Mouse (Mus musculus) right cerebral cortex, adult 18-20 months (tissue): Measurements from ENCODE around the gene Btg2.

Source experiments
- DNase-seq: peaks from one replicate; pipeline ENCODE4 v3.0.0; 2022; ENCODE audit warnings: mixed read lengths

Gene Btg2

DNA sequence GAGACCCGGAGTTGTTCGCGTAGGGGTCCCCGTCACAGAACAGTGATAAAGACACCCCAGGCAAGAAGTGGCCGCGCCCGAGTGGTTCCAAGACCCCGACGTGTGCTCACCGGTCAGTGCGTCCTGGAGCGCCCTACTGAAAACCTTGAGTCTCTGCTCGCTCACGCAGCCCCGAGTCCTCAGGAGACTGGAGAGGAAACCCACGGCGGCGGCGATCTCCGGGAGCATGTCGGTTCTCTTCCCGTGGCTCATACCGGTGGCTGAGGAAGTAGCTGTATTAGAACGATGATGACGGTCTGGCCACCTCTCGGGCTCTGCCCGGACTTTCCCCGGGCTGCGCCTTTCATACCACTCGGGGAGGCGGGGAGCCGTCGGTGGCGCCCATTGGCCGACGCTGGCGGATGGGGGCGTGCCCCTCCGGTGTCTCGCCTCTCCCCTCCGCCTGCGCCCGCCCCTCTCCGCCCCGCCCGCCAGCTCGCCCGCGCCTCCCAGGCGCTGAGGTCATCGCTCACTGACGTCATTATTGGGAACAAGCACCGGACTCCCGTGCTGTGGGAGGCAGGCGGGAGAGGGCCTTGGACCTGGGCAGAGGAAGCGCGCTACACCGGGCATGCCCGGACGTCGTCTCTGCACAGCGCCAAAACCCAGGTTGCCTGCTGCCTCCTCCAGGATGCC, at the start of gene Btg2:
Gene Btg2, minus strand, starts transcription at position 319 of the 675 bp plus-strand sequence.
- peak; percentile 96 for DNase-seq

DNA sequence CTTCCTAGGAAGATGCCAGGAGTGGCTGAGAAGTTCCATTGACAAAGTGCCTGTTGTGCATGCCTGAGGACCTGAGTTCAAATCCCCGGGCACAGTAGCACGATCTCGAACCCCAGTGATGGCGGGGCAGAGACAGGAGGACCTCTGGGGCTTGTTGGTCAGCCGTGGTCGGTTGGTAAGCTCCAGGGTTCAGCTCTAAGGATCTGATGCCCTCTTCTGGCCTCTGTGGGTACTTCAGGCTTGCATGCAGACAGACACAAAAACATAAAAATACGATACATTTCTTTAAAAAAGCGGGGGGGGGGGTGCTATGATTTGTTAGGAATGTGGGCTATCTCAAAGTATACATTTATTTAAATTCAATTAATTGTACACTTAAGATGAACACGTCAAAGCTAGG, 43.3 kb upstream of the Btg2 start:
- no peak for DNase-seq

DNA sequence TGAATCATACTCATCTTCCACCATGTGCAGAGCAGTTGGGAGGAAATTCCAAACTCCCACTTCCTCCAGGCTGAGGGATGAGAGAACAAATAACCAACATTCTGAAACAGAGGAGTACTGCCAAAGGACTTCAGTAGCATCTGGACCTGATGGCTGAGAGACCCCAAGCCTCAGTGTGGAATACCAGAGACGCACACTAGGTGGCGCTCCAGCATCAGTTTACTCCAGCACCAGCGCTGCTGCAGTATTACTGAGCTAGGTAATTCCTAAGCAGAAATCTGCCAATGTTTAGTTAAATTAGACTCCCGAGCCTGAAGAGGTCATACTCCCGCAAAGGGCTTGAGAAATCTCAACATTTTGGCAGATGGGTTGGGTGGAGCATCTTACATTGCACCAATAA, 41.3 kb upstream of the Btg2 start:
- peak; percentile 84 for DNase-seq

DNA sequence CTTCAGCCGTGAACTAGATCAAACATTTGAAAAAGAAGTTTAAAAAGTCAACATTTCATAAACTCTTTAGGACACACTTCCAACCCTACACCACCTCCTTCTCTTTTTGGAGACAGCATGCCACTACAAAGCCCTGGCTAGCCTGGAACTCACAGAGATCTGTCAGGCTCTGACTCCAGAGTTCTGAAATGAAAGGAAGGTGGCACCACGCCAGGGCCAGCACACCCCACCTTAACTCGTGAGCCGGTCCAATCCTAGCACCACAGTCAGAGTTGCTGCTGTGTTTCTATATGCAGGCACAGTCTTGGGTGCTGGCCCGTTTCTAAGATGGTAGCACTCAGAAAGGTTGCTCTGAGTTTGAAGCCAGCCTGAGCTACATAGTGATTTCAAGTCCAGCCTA, 38.2 kb upstream of the Btg2 start:
- DNase-seq = no peak

DNA sequence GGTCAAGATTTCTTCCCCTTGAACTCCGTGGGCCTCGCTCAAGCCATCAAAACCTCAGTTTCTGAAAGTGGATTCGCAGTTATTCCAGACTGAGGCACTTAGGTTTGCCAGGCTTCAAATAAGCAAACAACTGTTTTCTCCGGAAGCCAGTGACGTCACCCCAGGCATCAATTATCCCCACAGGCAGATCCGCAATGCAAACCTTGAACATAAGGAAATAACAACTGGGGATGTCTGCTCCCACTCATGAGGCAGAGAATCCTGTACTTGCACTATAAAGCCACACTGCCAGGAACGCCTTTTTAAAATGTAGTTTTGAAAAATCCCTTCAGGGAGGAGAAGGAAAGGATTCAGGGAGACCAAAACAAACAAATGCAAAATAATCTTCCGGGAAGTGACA, 36.5 kb upstream of the Btg2 start:
- no peak for DNase-seq

DNA sequence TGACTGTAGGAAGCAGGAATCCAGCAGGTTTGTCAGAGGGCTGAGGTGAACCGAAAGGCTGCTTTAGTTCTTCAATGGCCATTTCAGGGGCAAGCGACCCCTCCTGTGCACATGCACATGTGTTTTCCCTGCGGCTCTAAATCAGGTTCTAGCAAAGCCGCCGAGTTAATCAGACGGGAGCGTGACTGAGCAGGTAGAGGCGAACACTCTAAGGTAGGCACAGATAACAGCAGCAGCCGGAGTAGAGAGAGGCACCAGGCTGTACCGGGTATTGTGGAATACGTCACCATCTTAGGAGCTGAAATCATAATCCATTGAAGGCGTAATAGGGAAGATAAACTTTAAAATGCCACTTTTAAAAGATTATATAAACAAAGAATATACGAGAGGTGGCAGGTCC, 35.8 kb upstream of the Btg2 start:
- DNase-seq = no peak

DNA sequence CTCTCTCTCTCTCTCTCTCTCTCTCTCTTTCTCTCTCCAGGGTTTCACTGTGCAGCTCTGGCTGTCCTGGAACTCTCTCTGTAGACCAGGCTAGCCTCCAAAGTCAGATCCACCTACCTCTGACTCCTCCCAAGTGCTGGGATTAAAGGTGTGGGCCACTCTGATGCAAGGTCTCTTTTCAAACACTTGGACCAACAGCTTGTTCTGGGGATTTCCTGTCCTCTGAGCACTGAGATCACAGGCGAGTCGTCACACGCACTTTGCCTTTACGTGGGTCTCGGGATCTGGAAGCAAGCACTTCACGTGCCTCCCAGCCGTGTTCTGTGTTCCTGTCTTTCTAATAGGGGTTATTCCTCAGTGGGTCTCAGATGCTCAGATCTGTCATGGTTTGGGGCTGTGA, 35.1 kb upstream of the Btg2 start:
- DNase-seq = no peak

DNA sequence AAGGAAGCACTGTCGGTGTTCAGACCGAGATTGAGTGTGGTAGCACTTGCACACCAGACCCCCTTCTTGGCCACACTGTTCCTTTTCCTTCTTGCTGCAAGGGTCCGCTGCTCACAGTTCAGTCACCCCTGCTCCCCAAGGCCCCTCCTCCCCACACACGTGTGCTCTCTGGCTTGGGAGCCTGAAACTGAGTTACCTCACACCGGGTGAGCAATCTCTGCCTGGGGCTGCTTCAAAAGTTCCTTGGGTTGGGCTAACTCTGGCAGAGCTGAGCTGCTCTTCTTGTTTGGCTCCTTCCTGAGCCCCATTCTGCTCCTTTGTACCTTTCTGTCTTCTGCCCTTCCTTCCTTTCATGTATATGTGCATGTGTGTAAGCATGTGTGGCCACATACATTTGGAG, 34.6 kb upstream of the Btg2 start:
- no peak for DNase-seq

DNA sequence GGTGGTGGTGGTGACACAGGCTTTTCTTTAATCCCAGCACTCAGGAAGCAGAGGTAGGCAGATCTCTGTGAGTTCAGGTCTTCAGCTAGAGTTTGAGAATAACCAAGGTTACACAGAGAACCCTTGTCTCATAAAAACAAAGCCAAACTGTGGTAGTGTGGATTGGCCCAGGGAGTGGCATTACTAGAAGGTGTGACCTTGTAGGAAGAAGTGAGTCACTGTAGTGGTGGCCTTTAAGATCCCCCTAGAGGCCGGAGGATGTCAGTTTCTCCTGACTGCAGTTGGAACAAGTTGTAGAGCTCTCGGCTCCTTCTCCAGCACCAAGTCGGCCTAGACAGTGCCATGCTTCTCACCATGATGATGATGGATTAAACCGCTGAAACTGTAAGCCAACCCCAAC, 32.1 kb upstream of the Btg2 start, which contains the start of gene Chit1:
Gene Chit1, plus strand, starts transcription at position 264 of the 400 bp plus-strand sequence.
- DNase-seq = no peak

DNA sequence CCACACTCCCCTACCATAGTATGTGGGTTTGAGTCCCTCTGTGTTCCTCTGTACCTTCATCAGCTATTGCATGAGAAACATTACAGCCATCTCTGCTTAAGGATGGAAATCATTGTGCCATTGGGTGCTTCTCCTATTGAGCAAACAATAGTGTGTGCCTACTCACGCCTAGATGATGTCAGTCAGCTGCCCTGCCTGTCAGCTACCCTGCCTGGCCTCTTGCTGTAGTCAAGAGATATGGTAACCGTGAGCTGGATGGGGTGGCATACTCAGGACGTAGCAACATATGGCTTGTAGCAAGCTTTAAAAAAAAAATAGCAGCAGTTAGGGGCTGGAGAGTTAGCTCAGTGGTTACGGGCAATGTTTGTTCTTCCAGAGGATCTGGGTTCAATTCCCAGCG, 31.5 kb upstream of the Btg2 start:
- no peak for DNase-seq

DNA sequence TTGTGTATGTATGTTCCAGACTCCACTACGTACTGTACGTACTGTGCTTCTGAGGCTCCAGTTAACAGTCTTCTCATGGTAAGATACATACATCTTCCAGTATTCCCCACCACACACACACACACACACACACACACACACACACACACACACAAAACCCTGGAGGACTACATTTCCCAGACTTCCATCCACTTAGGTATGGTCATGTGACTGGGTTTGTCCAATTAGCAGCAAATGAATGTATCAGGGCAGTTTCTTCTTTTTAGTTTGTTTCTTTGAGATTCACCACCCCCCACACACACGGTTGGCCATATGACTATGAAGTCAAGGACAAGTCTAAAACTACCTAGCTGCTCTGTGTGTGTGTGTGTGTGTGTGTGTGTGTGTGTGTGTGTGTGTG, 31.1 kb upstream of the Btg2 start:
- DNase-seq = no peak

DNA sequence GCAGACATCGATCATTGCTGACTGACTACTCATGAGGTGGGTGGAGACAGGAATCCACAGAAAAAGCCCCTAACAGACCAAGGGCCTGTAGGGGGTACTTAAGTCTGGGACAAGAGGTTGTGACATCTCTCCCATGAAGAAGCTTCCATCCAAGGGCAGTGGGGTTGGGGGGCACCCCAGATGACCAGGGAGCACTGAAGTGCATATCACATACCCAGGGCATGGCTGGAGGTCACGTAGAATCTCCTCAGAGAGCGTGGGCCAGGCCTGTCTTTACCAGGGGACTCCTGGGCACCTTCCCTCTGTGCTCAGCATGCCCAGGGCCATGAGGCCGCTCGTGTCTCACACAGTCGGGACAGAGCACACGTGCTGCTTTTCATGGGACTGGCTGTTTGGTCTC, 28.9 kb upstream of the Btg2 start:
- no peak for DNase-seq

DNA sequence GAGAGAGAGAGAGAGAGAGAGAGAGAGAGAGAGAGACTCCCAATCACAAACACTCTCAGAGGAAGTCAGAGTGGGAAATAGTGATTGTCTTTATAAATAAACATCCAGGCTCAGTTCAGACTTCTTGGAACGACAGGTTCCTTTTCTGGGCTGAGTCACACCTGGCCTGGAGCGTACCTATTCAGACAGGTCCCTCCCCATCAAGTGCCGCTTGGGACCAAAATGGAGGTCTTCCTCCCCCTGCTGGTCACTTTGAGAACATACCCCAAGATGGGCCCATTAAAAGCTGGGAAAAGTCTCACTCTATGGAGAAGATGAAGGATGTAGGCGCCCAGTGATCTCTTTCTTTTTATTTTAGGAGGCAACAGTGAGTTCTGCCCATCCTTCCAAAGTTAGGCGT, 27.8 kb upstream of the Btg2 start:
- peak; percentile 63 for DNase-seq

DNA sequence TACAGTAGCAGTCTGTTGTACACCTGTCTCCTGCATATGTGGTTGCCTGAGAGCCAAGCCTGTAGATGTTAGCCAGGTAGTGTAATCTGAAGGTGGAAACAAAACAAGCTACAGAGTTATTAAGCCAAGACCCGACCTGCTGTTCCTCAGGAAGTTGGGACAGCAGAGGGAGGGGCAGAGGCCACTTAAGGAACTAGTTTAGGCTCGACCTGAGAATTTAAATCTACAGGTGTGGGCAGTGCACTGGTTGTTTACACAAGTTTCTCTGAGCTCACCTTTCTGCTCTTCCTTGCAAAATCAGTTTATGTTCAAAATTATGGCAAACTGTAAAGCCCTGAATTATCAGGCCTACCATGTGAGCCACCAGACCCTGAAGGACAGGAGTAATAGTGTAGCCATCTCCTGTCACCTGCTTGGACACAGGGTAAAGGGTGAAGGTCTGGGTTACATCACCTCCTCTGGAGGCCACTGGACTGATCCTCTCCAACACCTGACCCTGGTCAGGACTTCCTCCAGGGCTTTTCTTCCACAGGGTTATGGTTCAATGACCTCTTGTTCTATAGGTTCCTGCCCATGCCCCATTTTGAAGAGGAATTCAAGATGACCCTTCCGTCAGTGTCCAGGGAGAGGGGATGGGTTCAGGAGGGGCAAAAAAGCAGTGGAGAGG, 27.0 kb upstream of the Btg2 start:
- no peak for DNase-seq

DNA sequence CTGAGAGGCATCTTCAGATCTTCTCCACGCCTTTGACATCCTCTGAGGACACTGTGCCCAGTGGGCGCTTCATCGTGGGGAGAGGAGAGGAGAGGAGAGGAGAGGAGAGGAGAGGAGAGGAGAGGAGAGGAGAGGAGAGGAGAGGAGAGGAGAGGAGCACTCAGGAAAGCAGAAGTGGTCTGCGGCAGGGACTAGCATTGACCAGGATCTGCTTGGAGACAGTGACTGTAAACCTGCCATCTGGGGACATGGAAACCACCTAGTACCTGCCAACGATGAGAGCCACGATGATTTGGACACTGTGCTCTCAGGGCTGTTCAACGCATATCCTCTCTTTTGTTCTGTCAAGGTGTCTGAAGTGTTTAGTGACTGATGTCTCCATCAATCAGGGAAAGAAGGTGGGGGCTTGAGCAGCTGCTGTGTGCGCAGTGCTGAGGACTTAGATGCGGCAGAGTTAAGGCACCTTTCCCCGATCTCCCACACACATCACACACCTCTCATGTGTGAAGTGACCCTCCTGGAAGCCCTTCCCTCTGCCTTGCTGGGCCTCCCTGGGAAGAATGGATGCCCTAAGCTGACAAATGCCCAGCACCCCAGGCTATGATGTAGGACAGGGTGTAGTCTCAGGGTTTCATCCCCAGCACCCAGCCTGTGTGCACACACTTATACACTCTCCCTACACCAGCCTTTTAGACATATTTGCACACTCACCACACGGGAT, 26.3 kb upstream of the Btg2 start:
- DNase-seq = no peak

DNA sequence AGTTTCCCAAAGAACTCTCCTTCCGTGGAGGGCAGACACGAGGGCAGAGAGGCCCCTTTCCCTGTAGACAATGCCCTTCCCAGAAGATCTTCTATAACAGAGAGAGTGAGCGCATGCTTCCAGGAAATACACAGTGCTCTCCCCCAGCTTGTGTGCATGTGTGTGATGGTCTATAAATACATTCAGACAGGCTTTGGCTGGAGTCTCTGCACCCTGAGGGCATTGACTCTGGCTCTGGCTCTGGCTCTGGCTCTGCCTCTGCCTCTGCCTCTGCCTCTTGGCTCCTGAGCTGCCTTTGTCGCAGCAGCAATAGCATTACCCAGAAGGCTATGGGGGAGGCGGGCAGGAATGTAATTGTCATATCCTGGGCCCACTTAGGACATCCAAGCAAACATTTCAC, 24.9 kb upstream of the Btg2 start:
- DNase-seq = no peak

DNA sequence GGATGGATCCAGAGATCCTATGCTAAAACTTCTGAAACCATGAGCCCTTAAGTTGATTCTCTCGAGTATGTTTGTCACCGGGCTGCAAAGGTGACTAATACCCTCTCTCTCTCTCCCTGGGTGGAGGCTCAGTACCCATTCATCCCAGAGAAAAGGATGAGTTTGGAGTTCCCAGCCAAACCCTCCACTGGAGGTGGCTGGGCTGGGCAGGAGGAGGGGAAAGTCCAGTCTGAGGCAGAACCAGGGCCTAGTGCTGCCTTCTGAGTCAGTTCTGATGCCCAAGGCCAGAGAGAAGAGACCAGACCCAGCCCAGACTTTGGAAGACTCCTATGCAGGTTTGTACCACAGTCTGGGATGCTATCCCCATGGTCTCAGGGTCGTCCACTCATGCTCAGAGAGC, 22.7 kb upstream of the Btg2 start:
- no peak for DNase-seq

DNA sequence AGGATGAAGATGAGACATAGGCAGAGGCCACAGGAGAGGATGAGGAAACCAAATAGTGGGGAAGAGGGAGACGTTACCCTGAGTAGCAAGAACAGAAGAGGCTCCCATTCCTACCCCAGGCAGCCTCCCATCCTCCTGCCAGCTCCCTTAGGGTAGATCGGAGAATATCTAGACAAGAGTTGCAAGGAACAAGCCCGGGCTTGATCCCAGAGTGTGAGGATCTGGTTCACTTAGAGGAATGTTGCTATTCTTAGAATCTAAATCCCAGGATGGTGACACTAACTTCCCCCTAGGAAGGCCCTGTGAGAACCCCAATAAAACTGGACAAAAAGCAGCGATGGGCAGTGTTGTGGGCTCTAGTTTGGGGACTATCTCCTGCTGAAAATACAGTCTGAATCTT, 22.0 kb upstream of the Btg2 start:
- DNase-seq = no peak

DNA sequence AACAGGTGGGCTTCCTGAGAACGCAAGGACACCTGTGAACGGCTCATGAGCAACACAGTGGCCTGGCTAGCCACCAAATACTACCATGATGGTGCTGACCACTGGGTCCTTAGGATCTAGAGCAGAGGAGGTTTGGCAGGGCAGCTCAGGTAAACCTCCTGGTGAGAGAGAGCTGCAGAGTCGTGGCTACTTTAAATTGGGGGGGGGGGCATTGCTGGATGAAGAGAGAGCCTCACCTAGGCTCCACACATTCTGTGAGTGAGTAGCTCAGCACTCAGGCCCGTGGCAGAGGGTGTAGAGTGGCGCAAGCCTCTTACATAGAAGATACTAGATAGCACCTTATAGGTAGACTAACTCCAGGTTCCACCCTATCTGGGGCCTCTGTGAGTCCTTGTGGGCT, 21.5 kb upstream of the Btg2 start:
- no peak for DNase-seq

DNA sequence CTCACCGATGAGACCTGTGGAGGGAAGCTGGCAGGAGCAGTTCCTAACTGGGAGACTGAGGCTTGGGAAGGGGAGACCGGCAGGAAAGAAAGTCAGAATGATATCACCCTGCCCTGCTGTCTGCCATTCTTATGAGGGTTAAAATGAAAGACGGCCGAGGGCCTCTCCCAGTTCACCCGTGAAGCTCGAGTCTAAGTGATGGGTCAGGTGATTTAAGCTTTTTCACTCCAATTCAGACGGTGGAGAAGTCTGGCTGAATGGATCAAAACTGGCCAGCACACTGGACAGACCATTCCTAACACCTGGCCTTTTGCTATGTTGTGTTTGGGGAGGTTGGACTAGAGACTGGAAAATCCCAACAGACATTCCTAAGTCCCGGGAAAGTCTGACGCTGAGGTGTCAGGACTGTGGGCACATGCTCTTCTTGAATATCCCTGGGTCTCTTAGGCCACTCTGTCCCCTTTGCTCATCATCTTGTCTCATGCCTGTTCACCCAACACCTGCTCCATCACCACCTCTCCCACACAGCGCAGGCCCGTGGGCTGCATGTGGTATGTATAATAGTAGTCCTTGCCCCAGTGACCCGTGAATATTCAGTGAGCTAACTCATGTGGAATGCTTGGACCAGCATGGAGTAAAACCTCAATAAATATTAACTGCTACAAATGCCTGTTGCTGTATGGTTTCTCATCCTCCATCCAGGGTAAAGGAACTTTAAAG, 20.8 kb upstream of the Btg2 start:
- DNase-seq = no peak

DNA sequence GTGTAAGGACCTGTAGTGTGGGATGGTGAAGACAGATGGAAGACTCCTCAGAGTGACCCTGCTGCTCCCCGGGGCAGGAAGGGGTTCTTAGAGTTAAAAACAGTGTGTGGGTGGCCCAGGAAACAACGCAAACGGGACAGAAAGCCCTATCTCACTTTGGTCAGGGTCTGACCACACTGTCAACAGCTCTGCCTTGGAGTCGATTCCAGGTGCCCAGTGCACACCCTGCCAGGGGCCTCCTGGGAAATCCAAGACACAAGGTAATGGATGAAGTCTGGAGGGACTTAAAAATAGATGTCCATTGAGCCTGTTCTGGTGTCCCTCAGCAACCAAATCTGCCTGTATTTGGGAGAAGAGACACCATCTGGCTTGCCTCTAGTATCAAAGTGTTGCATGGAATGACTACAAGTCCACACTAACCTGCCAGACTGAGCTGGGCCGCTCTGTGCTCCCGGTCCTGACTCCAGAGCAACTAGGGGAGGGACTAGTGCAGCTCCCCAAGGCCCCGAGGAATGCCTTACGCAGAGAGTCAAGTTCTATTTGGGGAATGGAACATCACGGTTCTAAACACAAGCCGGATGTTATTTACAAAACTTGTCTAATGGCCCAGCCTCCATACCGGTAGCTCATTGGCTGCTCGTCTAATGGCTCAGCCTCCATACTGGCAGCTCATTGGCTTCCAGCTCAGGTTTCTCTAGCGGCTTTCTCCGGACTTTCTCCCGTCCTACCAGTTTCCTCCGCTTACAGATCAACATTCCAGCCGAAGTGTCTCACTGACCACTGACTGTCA, 20.0 kb upstream of the Btg2 start:
- peak; percentile 70 for DNase-seq

DNA sequence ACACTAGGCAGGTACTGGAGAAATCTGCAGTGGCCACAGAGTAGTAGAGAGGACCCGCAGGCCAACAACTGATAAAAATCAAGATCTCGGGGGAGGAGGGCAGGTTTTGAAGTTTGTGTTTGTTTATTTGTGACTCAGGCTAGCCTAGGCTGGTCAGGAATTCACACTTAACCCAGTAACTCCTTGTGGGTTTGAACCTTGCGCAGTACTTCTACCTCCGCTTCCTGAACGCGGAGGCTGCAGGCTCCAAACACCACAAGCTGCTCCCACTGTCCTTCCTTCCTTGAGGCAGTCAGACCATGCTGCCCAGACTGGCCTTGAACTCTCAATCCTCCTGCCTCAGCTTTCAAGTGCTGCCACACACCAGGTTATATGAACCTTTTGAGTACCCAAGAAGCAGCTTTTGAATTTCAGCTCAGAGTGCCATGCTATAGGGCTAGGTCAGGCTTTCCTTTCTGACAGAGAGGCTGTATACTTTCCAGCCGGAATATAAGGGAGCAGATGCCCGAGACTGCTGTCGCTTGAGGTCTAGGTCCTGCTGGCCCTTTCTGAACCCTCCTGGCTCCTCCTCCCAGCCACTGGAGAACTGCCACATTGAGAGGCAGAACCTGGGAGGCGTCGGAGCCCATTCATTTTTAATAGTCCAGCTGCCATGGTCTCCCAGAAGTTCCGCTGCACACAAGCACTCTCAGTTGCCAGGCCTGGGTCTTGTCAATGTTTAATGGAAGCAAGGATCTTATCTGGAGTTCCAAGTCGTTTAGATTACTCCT, 19.2 kb upstream of the Btg2 start:
- DNase-seq = no peak
